Mouse (Mus musculus) layer of hippocampus, postnatal 36 days (tissue): ENCODE results near the gene Gm10642. TPM values are rescaled to one million over a fixed set of nuclear protein-coding genes. Genes with fewer than 3 reads are reported as not detected.

Experiments
- DNase-seq, 2 experiments: peaks; one replicate each; pipeline ENCODE4 v3.0.0; 2022
- total RNA-seq, 2 experiments: library from RNA; stranded (reverse); gene quantifications; 2 replicates each; pipeline ENCODE4 v1.2.3; 2021

Gene Gm10642
- total RNA-seq, 2 experiments from 2014 or later = 0.62 to 1.2 TPM

- no peak for DNase-seq
Measured at GRCm38 (mm10) chr9:70673656-70674055, 17.6 kb downstream of the Gm10642 start.

- no peak for DNase-seq
Measured at GRCm38 (mm10) chr9:70675117-70675516, 19.1 kb downstream of the Gm10642 start.

GRCm38 (mm10) chr9:70675961-70676360, 19.9 kb downstream of the Gm10642 start:
- DNase-seq = no peak

- DNase-seq = peak; percentile 98 to 99
Measured at GRCm38 (mm10) chr9:70678682-70679131, 22.7 kb downstream of the Gm10642 start, which contains the start of gene Adam10. Gene Adam10 (plus strand): TSS chr9:70678997.

- peak; percentile 42 to 51 for DNase-seq
Measured at GRCm38 (mm10) chr9:70679132-70680091, 23.4 kb downstream of the Gm10642 start.

- no peak for DNase-seq
Measured at GRCm38 (mm10) chr9:70682202-70682601, 26.2 kb downstream of the Gm10642 start.

GRCm38 (mm10) chr9:70688301-70688968, 32.4 kb downstream of the Gm10642 start:
- DNase-seq = no peak

- no peak for DNase-seq
Measured at GRCm38 (mm10) chr9:70689926-70690325, 33.9 kb downstream of the Gm10642 start.

GRCm38 (mm10) chr9:70690579-70690978, 34.5 kb downstream of the Gm10642 start:
- no peak for DNase-seq

- DNase-seq = no peak
Measured at GRCm38 (mm10) chr9:70691772-70692693, 36.0 kb downstream of the Gm10642 start.

- no peak for DNase-seq
Measured at GRCm38 (mm10) chr9:70695723-70696122, 39.7 kb downstream of the Gm10642 start.

- DNase-seq = no peak
Measured at GRCm38 (mm10) chr9:70698090-70698489, 42.0 kb downstream of the Gm10642 start.

- no peak for DNase-seq
Measured at GRCm38 (mm10) chr9:70703597-70704203, 47.6 kb downstream of the Gm10642 start.

- DNase-seq = no peak
Measured at GRCm38 (mm10) chr9:70706444-70706843, 50.4 kb downstream of the Gm10642 start.

Other genes with a start within 250 kb of the Gm10642 start
- gene Ccnb2, start 234.7 kb upstream of the Gm10642 start, total RNA-seq = 1 to 10 TPM; 1.3 to 2.1 TPM
- 10 to 100 TPM; 41.6 to 43.8 TPM for gene Rnf111, start 152.5 kb upstream of the Gm10642 start, total RNA-seq
- gene Sltm, start 113.5 kb upstream of the Gm10642 start, total RNA-seq = 10 to 100 TPM; 52.0 to 57.4 TPM
- gene Mindy2, start 923 bp downstream of the Gm10642 start, total RNA-seq = 10 to 100 TPM; 33.9 to 35.3 TPM
- gene Adam10, start 22.7 kb downstream of the Gm10642 start, total RNA-seq = 10 to 100 TPM; 67.5 to 68.7 TPM